Mouse (Mus musculus): Measurements from ENCODE around the gene Eid1. TPM values are rescaled to one million over a fixed set of nuclear protein-coding genes. Genes with fewer than 3 reads are reported as not detected.

Gene Eid1
- polyA plus RNA-seq, 1 experiment, result 16.5 TPM

DNA sequence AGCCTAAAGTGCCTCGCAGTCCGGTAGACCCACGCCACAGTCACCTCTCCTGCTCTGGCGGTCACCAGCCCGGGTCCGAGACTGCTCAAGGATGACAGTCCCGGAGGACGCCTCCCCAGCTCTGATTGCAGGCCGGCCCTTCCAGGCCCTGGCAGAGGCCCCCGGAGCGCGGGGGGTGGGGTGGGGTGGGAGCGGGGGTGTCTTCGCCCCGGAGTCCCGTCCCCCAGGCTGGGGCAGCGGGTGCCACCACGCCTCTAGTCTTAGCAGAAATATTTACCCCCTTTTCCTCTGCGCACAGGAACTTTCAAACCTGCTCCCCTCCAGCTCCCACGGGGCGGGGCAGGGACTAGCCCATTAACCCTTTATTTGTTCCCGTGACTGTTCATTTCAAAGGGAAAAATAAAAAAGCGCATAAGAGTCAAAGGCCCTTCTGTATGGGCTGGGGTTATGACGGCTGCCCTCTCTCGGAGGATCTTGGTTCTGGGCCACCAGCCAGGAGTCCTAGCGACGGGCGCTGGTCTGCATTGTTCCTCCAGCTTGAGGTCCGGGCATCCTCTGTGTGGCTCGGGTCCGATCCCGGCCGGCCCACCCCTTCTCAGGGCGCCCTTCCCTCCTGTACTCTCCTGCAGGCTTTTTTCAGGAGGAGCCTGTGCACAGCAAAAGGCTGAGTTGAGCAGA is 50.7 kb downstream of the Eid1 start:
- Histone ChIP-seq H3K36me3 (ENCODE audit: control insufficient read depth, insufficient read depth) (no peaks in the 10 kb centered on the region), H3K79me2 (ENCODE audit: control insufficient read depth, insufficient read depth) (no peaks in the 10 kb centered on the region), H3ac (ENCODE audit: control insufficient read depth, insufficient read length, low read depth) (peak overlapping the region; percentile 76), H3K4me3 (ENCODE audit: insufficient read depth, poor library complexity, severe bottlenecking) (peak overlapping the region; percentile 27), H3K27me3 (ENCODE audit: control insufficient read depth, insufficient read depth, insufficient read length) (no peaks in the 10 kb centered on the region), H3K79me3 (ENCODE audit: low read depth) (no peaks in the 10 kb centered on the region)
- no peak for TF ChIP-seq MYOD1 (IDR thresholded peaks at IDR 0.05; ENCODE audit: control insufficient read depth, insufficient read length, low read depth)
- TF ChIP-seq USF1 (IDR thresholded peaks at IDR 0.05; ENCODE audit: low read depth), result no peak
- no peak for TF ChIP-seq MYOG (IDR thresholded peaks at IDR 0.05; ENCODE audit: control insufficient read depth, extremely low read depth, insufficient read length)
- no peak for TF ChIP-seq MAX (IDR thresholded peaks at IDR 0.05)
- TF ChIP-seq CTCF (IDR thresholded peaks at IDR 0.05; ENCODE audit: control insufficient read depth, insufficient read depth, insufficient read length), result no peak
- no peak for TF ChIP-seq FOSL1 (IDR thresholded peaks at IDR 0.05; ENCODE audit: insufficient read depth, low read length, poor library complexity, severe bottlenecking)
- no peak for TF ChIP-seq CEBPB (IDR thresholded peaks at IDR 0.05; ENCODE audit: low read depth)

DNA sequence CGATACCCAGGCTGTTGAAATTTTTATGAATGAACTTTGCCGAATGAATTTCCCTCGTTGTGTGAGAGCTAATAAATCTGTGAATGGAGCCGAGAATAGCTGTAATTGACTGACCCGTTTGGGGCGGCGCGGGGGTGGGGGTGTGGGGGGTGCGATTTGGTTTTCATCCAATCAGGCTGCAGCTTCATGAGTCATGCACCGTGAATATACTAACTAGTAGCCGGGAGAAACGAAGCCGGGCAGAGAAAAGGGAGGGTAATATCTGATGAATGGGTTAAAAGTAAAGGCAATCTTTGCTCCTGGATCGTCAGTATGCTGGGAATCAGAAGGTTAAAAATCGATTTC is 51.2 kb downstream of the Eid1 start, which contains the start of gene Shc4:
Gene Shc4 (minus strand): TSS at position 63 of the 345 bp plus-strand sequence.
- Histone ChIP-seq H3K27me3 (ENCODE audit: control insufficient read depth, insufficient read depth, insufficient read length) (no peaks in the 10 kb centered on the region), H3K36me3 (ENCODE audit: control insufficient read depth, insufficient read depth) (no peaks in the 10 kb centered on the region), H3K79me2 (ENCODE audit: control insufficient read depth, insufficient read depth) (no peaks in the 10 kb centered on the region), H3K79me3 (ENCODE audit: low read depth) (no peaks in the 10 kb centered on the region), H3ac (ENCODE audit: control insufficient read depth, insufficient read length, low read depth) (peak within 1 kb of the TSS; percentile 76), H3K4me3 (ENCODE audit: insufficient read depth, poor library complexity, severe bottlenecking) (peak within 1 kb of the TSS; percentile 27)
- TF ChIP-seq FOSL1 (IDR thresholded peaks at IDR 0.05; ENCODE audit: insufficient read depth, low read length, poor library complexity, severe bottlenecking) (no peak), MYOD1 (IDR thresholded peaks at IDR 0.05; ENCODE audit: control insufficient read depth, insufficient read length, low read depth) (no peak), CTCF (IDR thresholded peaks at IDR 0.05; ENCODE audit: control insufficient read depth, insufficient read depth, insufficient read length) (no peak), USF1 (IDR thresholded peaks at IDR 0.05; ENCODE audit: low read depth) (no peak), CEBPB (IDR thresholded peaks at IDR 0.05; ENCODE audit: low read depth) (no peak), MYOG (IDR thresholded peaks at IDR 0.05; ENCODE audit: control insufficient read depth, extremely low read depth, insufficient read length) (no peak), MAX (IDR thresholded peaks at IDR 0.05) (no peak)

Other genes starting within 250 kb of the Eid1 start
- 0.09 TPM for gene Gm9913, start 168.0 kb upstream of the Eid1 start, polyA plus RNA-seq (2012; fragmentation: generic; extraction: Trizol)
- gene Fbn1, start 165.1 kb upstream of the Eid1 start, polyA plus RNA-seq (2012; fragmentation: generic; extraction: Trizol), result 14.8 TPM
- gene Cep152, start 48.0 kb upstream of the Eid1 start, polyA plus RNA-seq (2012; fragmentation: generic; extraction: Trizol), result 1.8 TPM
- gene Shc4, start 51.1 kb downstream of the Eid1 start, polyA plus RNA-seq (2012; fragmentation: generic; extraction: Trizol), result 0.34 TPM
- gene Secisbp2l, start 109.8 kb downstream of the Eid1 start, polyA plus RNA-seq (2012; fragmentation: generic; extraction: Trizol), result 5.7 TPM
- gene Galk2, start 186.0 kb downstream of the Eid1 start, polyA plus RNA-seq (2012; fragmentation: generic; extraction: Trizol), result 21.2 TPM
- gene Cops2, start 186.0 kb downstream of the Eid1 start, polyA plus RNA-seq (2012; fragmentation: generic; extraction: Trizol), result 52.7 TPM

All from C2C12 (cell line).